Mouse (Mus musculus) kidney, adult 9 months (tissue): Measurements from ENCODE around the gene Cmya5.

ENCODE experiments used
- DNase-seq: peaks from one replicate; pipeline ENCODE4 v3.0.0; 2022

Cmya5 gene

GRCm38 (mm10) chr13:93058551-93059011, 85.9 kb downstream of the Cmya5 start:
- DNase-seq: no peak

- no peak for DNase-seq
Measured at GRCm38 (mm10) chr13:93057492-93058260, 86.8 kb downstream of the Cmya5 start.

- DNase-seq: no peak
Measured at GRCm38 (mm10) chr13:93056091-93056490, 88.4 kb downstream of the Cmya5 start.

GRCm38 (mm10) chr13:93051483-93051882, 93.0 kb downstream of the Cmya5 start:
- DNase-seq: no peak

GRCm38 (mm10) chr13:93041021-93041420, 103.5 kb downstream of the Cmya5 start:
- DNase-seq: no peak

GRCm38 (mm10) chr13:93036218-93036617, 108.3 kb downstream of the Cmya5 start:
- no peak for DNase-seq

- DNase-seq: no peak
Measured at GRCm38 (mm10) chr13:93029337-93029736, 115.2 kb downstream of the Cmya5 start.

GRCm38 (mm10) chr13:93024837-93025236, 119.7 kb downstream of the Cmya5 start:
- no peak for DNase-seq

GRCm38 (mm10) chr13:93022158-93022557, 122.4 kb downstream of the Cmya5 start:
- DNase-seq: no peak

GRCm38 (mm10) chr13:93012952-93013351, 131.6 kb downstream of the Cmya5 start:
- no peak for DNase-seq

GRCm38 (mm10) chr13:93011315-93011714, 133.2 kb downstream of the Cmya5 start:
- DNase-seq: no peak

- no peak for DNase-seq
Measured at GRCm38 (mm10) chr13:93010524-93010923, 134.0 kb downstream of the Cmya5 start.

- DNase-seq: no peak
Measured at GRCm38 (mm10) chr13:93007078-93007477, 137.4 kb downstream of the Cmya5 start.

GRCm38 (mm10) chr13:93006347-93006746, 138.2 kb downstream of the Cmya5 start:
- DNase-seq: no peak

- DNase-seq: no peak
Measured at GRCm38 (mm10) chr13:93004003-93004402, 140.5 kb downstream of the Cmya5 start.

- DNase-seq: no peak
Measured at GRCm38 (mm10) chr13:93002456-93002855, 142.1 kb downstream of the Cmya5 start.

- DNase-seq: no peak
Measured at GRCm38 (mm10) chr13:93000640-93001351, 143.7 kb downstream of the Cmya5 start.

GRCm38 (mm10) chr13:92999860-93000259, 144.7 kb downstream of the Cmya5 start:
- no peak for DNase-seq

GRCm38 (mm10) chr13:92994743-92995142, 149.8 kb downstream of the Cmya5 start:
- no peak for DNase-seq

GRCm38 (mm10) chr13:92992823-92993222, 151.7 kb downstream of the Cmya5 start:
- DNase-seq: no peak
